Mouse (Mus musculus) layer of hippocampus, adult 11-12 months (tissue): Measurements from ENCODE around the gene Phf5a.

Source experiments
- DNase-seq: peaks from one replicate; pipeline ENCODE4 v3.0.0; 2022; ENCODE audit warnings: low spot score

Gene Phf5a

GRCm38 (mm10) chr15:81885418-81885934 is 13.8 kb upstream of the Phf5a start:
- no peak for DNase-seq

GRCm38 (mm10) chr15:81882348-81882747 is 10.6 kb upstream of the Phf5a start:
- DNase-seq = no peak

GRCm38 (mm10) chr15:81879531-81880401 is 8.1 kb upstream of the Phf5a start:
- peak; percentile 71 for DNase-seq

GRCm38 (mm10) chr15:81872262-81873136 is 788 bp upstream of the Phf5a start, which contains the start of gene Aco2:
Gene Aco2 (plus strand): TSS chr15:81872309.
- DNase-seq = peak; percentile 100

GRCm38 (mm10) chr15:81869985-81870384 is 1.7 kb downstream of the Phf5a start:
- DNase-seq = no peak

GRCm38 (mm10) chr15:81864238-81864637 is 7.5 kb downstream of the Phf5a start:
- no peak for DNase-seq

- peak; percentile 47 for DNase-seq
Observed at GRCm38 (mm10) chr15:81860471-81861135, 11.1 kb downstream of the Phf5a start.

- peak; percentile 92 for DNase-seq
Observed at GRCm38 (mm10) chr15:81859330-81860255, 12.1 kb downstream of the Phf5a start.

GRCm38 (mm10) chr15:81858517-81859329 is 13.0 kb downstream of the Phf5a start, which contains the start of gene Tob2:
Gene Tob2 (minus strand): TSS chr15:81858796.
- DNase-seq = peak; percentile 80

GRCm38 (mm10) chr15:81858138-81858516 is 13.6 kb downstream of the Phf5a start:
- peak; percentile 94 for DNase-seq

- DNase-seq = no peak
Observed at GRCm38 (mm10) chr15:81857724-81858116, 14.0 kb downstream of the Phf5a start.

GRCm38 (mm10) chr15:81856938-81857723 is 14.6 kb downstream of the Phf5a start:
- DNase-seq = no peak

- DNase-seq = peak; percentile 86
Observed at GRCm38 (mm10) chr15:81856030-81856790, 15.5 kb downstream of the Phf5a start.

GRCm38 (mm10) chr15:81853081-81853480 is 18.6 kb downstream of the Phf5a start:
- DNase-seq = no peak

GRCm38 (mm10) chr15:81852411-81853000 is 19.2 kb downstream of the Phf5a start:
- DNase-seq = no peak

GRCm38 (mm10) chr15:81851375-81851774 is 20.3 kb downstream of the Phf5a start:
- DNase-seq = no peak

- no peak for DNase-seq
Observed at GRCm38 (mm10) chr15:81850718-81851117, 21.0 kb downstream of the Phf5a start.

- DNase-seq = no peak
Observed at GRCm38 (mm10) chr15:81849104-81849503, 22.6 kb downstream of the Phf5a start.
